In genomic region chr9:121916102-121916501, GRCm38 (mm10) we compare ENCODE assay signal across 25 mouse cellular contexts. TPM values are rescaled to one million over a fixed set of nuclear protein-coding genes. Genes with fewer than 3 reads are reported as not detected.
DNase-seq lines count a peak whose midpoint lies in the region; ATAC-seq and TF ChIP-seq lines count a peak whose summit lies in the region.
"Had no signal": no experiment of that assay in that cellular context is flagged by ENCODE, and none has a peak within 500 bp of the region (broad histone marks: within the 10 kb centered on the region; RNA-seq: fewer than 3 reads in every experiment).

Gene Cyp8b1 (minus strand): TSS chr9:121916305.

- H3K27ac ChIP-seq in intestine, embryonic 15.5 days: no peak within 1 kb of the TSS
- H3K27ac ChIP-seq in liver, embryonic 16.5 days (ENCODE audit: low read length): 0 out of 2 replicates have a peak within 1 kb of the TSS, but pooled peaks have one; percentile 27
- no peak within 1 kb of the TSS for H3K27ac ChIP-seq in cerebellum, adult 2 months (ENCODE audit: insufficient read depth, low read length)
- H3K27ac ChIP-seq: forebrain, embryonic 13.5 days; heart, embryonic 10.5 days; neural tube, embryonic 15.5 days had no signal

- H3K4me3 ChIP-seq in intestine, embryonic 15.5 days (replicated peaks): no peak within 1 kb of the TSS
- no peak within 1 kb of the TSS for H3K4me3 ChIP-seq in liver, embryonic 16.5 days (ENCODE audit: low read depth, low read length)
- no peak within 1 kb of the TSS for H3K4me3 ChIP-seq in cerebellum, adult 2 months (replicated peaks; ENCODE audit: insufficient read depth, low read depth, low read length)
- H3K4me3 ChIP-seq: forebrain, embryonic 13.5 days; heart, embryonic 10.5 days; myocyte; neural tube, embryonic 15.5 days had no signal

- H3K36me3 ChIP-seq in intestine, embryonic 15.5 days: no peaks in the 10 kb centered on the region
- no peaks in the 10 kb centered on the region for H3K36me3 ChIP-seq in liver, embryonic 16.5 days (ENCODE audit: control insufficient read depth, insufficient read depth)
- H3K36me3 ChIP-seq: heart, embryonic 10.5 days; neural tube, embryonic 15.5 days had no signal

- TF ChIP-seq CTCF in cerebellum, adult 2 months (IDR thresholded peaks at IDR 0.05; ENCODE audit: borderline replicate concordance, insufficient read depth, low read depth, low read length): no peak

- ATAC-seq in intestine, embryonic 15.5 days: peak; percentile 84
- peak; percentile 71 for ATAC-seq in liver, embryonic 16.5 days (ENCODE audit: low read depth)
- ATAC-seq: activated CD4-positive, CD25-positive, alpha-beta regulatory T cell, adult 4 months; forebrain, embryonic 13.5 days; hindbrain, embryonic 16.5 days; Patski had no signal

- no peak for TF ChIP-seq POLR2A in cerebellum, adult 2 months (IDR thresholded peaks at IDR 0.05; ENCODE audit: borderline replicate concordance, insufficient read depth, low read length)

- H3K9ac ChIP-seq in intestine, embryonic 15.5 days: no peak within 1 kb of the TSS
- H3K9ac ChIP-seq in liver, embryonic 16.5 days (ENCODE audit: low read depth, low read length): no peak within 1 kb of the TSS
- H3K9ac ChIP-seq: forebrain, embryonic 13.5 days; lung, embryonic 14.5 days; neural tube, embryonic 15.5 days had no signal

- no peaks in the 10 kb centered on the region for H3K27me3 ChIP-seq in intestine, embryonic 15.5 days (replicated peaks)
- H3K27me3 ChIP-seq in liver, embryonic 16.5 days (ENCODE audit: control insufficient read depth, insufficient read depth, low read depth, low read length): no peaks in the 10 kb centered on the region
- no peaks in the 10 kb centered on the region for H3K27me3 ChIP-seq in cerebellum, adult 2 months (ENCODE audit: control insufficient read depth, insufficient read depth, low read length)
- H3K27me3 ChIP-seq: forebrain, embryonic 13.5 days; neural tube, embryonic 15.5 days had no signal

- H3K9me3 ChIP-seq in intestine, embryonic 15.5 days: no peaks in the 10 kb centered on the region
- H3K9me3 ChIP-seq in liver, embryonic 16.5 days (replicated peaks; ENCODE audit: control insufficient read depth, low read length): no peaks in the 10 kb centered on the region
- H3K9me3 ChIP-seq: forebrain, embryonic 13.5 days; heart, embryonic 10.5 days; neural tube, embryonic 15.5 days had no signal

- H3K4me1 ChIP-seq in intestine, embryonic 15.5 days (replicated peaks): no peaks in the 10 kb centered on the region
- H3K4me1 ChIP-seq in liver, embryonic 16.5 days (ENCODE audit: control insufficient read depth, low read depth, low read length): no peaks in the 10 kb centered on the region; the same call in 1 of the 2 replicates
- H3K4me1 ChIP-seq in cerebellum, adult 2 months (ENCODE audit: control insufficient read depth, insufficient read depth, low read length): peaks cover 3% of the 10 kb centered on the region; the same call in 1 of the 2 replicates
- H3K4me1 ChIP-seq: forebrain, embryonic 13.5 days; neural tube, embryonic 15.5 days had no signal

- H3K4me2 ChIP-seq in intestine, embryonic 15.5 days (replicated peaks): no peak within 1 kb of the TSS
- H3K4me2 ChIP-seq in liver, embryonic 16.5 days (ENCODE audit: low read depth, low read length): no peak within 1 kb of the TSS
- H3K4me2 ChIP-seq: forebrain, embryonic 13.5 days; lung, embryonic 14.5 days; neural tube, embryonic 15.5 days had no signal

- 63% methylated on average over 8 of the region's 8 CpGs for WGBS in intestine, embryonic 15.5 days
- 60% methylated on average over 8 of the region's 8 CpGs for WGBS in liver, embryonic 16.5 days (ENCODE audit: insufficient replicate concordance)
- 68% methylated on average over 8 of the region's 8 CpGs for WGBS in cerebellum, adult 2 months

- DNase-seq in kidney, adult 18-20 months: peak; percentile 23
- DNase-seq in kidney, adult 9 months: no peak
- DNase-seq in adrenal gland, adult 2 months: peak; percentile 83
- no peak for DNase-seq in right cerebral cortex, adult 18-20 months
- no peak for DNase-seq in heart, adult 8-10 months (ENCODE audit: low spot score)
- DNase-seq in cerebellum, adult 2 months: no peak
- DNase-seq: cerebellum, adult 11-12 months; cerebellum, postnatal 36 days; gastrocnemius, postnatal 36 days; heart, postnatal 14 days; lung, embryonic 14.5 days; midbrain, embryonic 14.5 days; thymus, adult 18-20 months had no signal

RNA-seq across cellular contexts. Expression of gene Cyp8b1, which starts in this region (rescaled TPM):
- under 1 TPM; 0.48 to 0.84 TPM for total RNA-seq in adrenal gland, adult 2 months (2021)
- 0.32 and 1.00 TPM in 2 replicates for polyA plus RNA-seq in adrenal gland, adult 2 months (2012; rRNA removed)
- polyA plus RNA-seq in intestine, embryonic 15.5 days (2015; fragmentation: Nextera tagmentation; extraction: Ambion mirVana): not detected in 2 replicates
- polyA plus RNA-seq in liver, embryonic 16.5 days (2015; fragmentation: Nextera tagmentation; extraction: Ambion mirVana): 13.0 and 19.0 TPM in 2 replicates
- not detected for total RNA-seq in heart, adult 8-10 months (2022)
- polyA plus RNA-seq in cerebellum, adult 2 months (2012; rRNA removed): not detected in 2 replicates
- total RNA-seq: gastrocnemius, postnatal 36 days; layer of hippocampus, adult 18-20 months; left cerebral cortex, adult 8-10 months had no signal
- polyA plus RNA-seq: activated CD4-positive, CD25-positive, alpha-beta regulatory T cell, adult 4 months; forebrain, embryonic 13.5 days; heart, embryonic 10.5 days; hindbrain, embryonic 16.5 days; limb, embryonic 11.5 days; lung, embryonic 14.5 days; midbrain, embryonic 14.5 days; myocyte; neural tube, embryonic 15.5 days; Patski had no signal

Comparison
In these comparisons a context has a peak if more than half of its experiments do, and no peak if none do; other contexts are left out.
1. Peak in DNase-seq in adrenal gland, adult 2 months; RNA of the gene not detected or under 1 TPM.
2. Peak in ATAC-seq in intestine, embryonic 15.5 days; RNA of the gene not detected or under 1 TPM.